Mouse (Mus musculus) lung, embryonic 16.5 days (tissue): ENCODE measurements at regions not wholly inside any gene's neighbourhood (a gene's known extent, or its start where the extent isn't known, plus 50 kb on each side); places are given as distances from the start of the nearest gene placed in this dataset.

Source experiments
- ATAC-seq: fragments of 200-750 bp; cut with Nextera tagmentation; 2 replicates; pipeline ENCODE4 v1.8.0; 2017; ENCODE audit warnings: low read depth, mild to moderate bottlenecking, moderate library complexity
- H3K27ac ChIP-seq: fragments of 300-500 bp; sonication (generic); 2 replicates; pipeline ENCODE4 v1.5.1; 2014; ENCODE audit warnings: mild to moderate bottlenecking, control low read depth, low read length
- H3K27me3 ChIP-seq: fragments of 300-500 bp; sonication (generic); 2 replicates; pipeline ENCODE4 v1.6.1; 2014; ENCODE audit warnings: low read depth, low read length, mixed read lengths; ENCODE audit not compliant: control insufficient read depth, insufficient read depth
- H3K36me3 ChIP-seq: fragments of 300-500 bp; sonication (generic); 2 replicates; pipeline ENCODE4 v1.6.1; 2014; ENCODE audit warnings: low read length; ENCODE audit not compliant: control insufficient read depth, insufficient read depth
- H3K4me1 ChIP-seq: fragments of 300-500 bp; sonication (generic); replicated peaks from 2 replicates; pipeline ENCODE4 v1.6.1; 2014; ENCODE audit warnings: low read length, mixed read lengths; ENCODE audit not compliant: control insufficient read depth, insufficient read depth
- H3K4me2 ChIP-seq: fragments of 300-500 bp; sonication (generic); 2 replicates; pipeline ENCODE4 v1.6.1; 2014; ENCODE audit warnings: low read depth, low read length, control low read depth
- H3K4me3 ChIP-seq: fragments of 300-500 bp; sonication (generic); 2 replicates; pipeline ENCODE4 v1.5.1; 2014; ENCODE audit warnings: mild to moderate bottlenecking, low read length, control low read depth
- H3K9ac ChIP-seq: fragments of 300-500 bp; sonication (generic); 2 replicates; pipeline ENCODE4 v1.6.1; 2014; ENCODE audit warnings: low read length, control low read depth
- H3K9me3 ChIP-seq: fragments of 300-500 bp; sonication (generic); 2 replicates; pipeline ENCODE4 v1.6.1; 2016; ENCODE audit warnings: low read length; ENCODE audit not compliant: control insufficient read depth
- WGBS: fragments of 180-500 bp; shearing (Covaris S2); extraction: QIAGEN DNeasy Blood & Tissue Kit; methylation state at CpG from one replicate; pipeline ENCODE4 v1.1.7; 2014; 5-methylcytosine and 5-hydroxymethylcytosine counted together

- Histone ChIP-seq H3K9ac (no peak overlapping the region), H3K27me3 (no peaks in the 10 kb centered on the region), H3K27ac (no peak overlapping the region), H3K4me2 (no peak overlapping the region), H3K4me1 (peaks cover 3% of the 10 kb centered on the region; the same call in 1 of the 2 replicates), H3K36me3 (no peaks in the 10 kb centered on the region), H3K4me3 (no peak overlapping the region), H3K9me3 (no peaks in the 10 kb centered on the region)
- WGBS = 44% methylated on average over 4 of the region's 4 CpGs
- no peak; the same call in 1 of the 2 replicates for ATAC-seq
Measured at GRCm38 (mm10) chr13:30085446-30085845, 50.8 kb upstream of the Mboat1 start.

- WGBS = under 1% methylated on average over 10 of the region's 10 CpGs
- ATAC-seq = peak; percentile 91
- no peak overlapping the region for H3K4me3 ChIP-seq
- no peaks in the 10 kb centered on the region for H3K36me3 ChIP-seq
- H3K4me1 ChIP-seq = peaks cover 3% of the 10 kb centered on the region; the same call in 1 of the 2 replicates
- H3K9me3 ChIP-seq = no peaks in the 10 kb centered on the region
- no peak overlapping the region for H3K27ac ChIP-seq
- H3K4me2 ChIP-seq = 0 out of 2 replicates have a peak overlapping the region, but pooled peaks have one; percentile 23
- H3K27me3 ChIP-seq = no peaks in the 10 kb centered on the region
- H3K9ac ChIP-seq = no peak overlapping the region
Measured at GRCm38 (mm10) chr13:30085005-30085404, 51.3 kb upstream of the Mboat1 start.

GRCm38 (mm10) chr13:30084386-30084785, 51.9 kb upstream of the Mboat1 start:
- H3K4me1 ChIP-seq = peaks cover 4% of the 10 kb centered on the region
- H3K27ac ChIP-seq = no peak overlapping the region
- no peak overlapping the region for H3K4me2 ChIP-seq
- H3K36me3 ChIP-seq = no peaks in the 10 kb centered on the region
- no peak for ATAC-seq
- no peaks in the 10 kb centered on the region for H3K9me3 ChIP-seq
- H3K27me3 ChIP-seq = no peaks in the 10 kb centered on the region
- no peak overlapping the region for H3K9ac ChIP-seq
- H3K4me3 ChIP-seq = no peak overlapping the region
- 74% methylated on average over 5 of the region's 5 CpGs for WGBS

- Histone ChIP-seq H3K4me3 (no peak overlapping the region), H3K27ac (no peak overlapping the region)
Measured at GRCm38 (mm10) chr13:30083949-30084348, 52.3 kb upstream of the Mboat1 start.

GRCm38 (mm10) chr13:30082761-30083160, 53.5 kb upstream of the Mboat1 start:
- ATAC-seq = no peak
- Histone ChIP-seq H3K4me2 (no peak overlapping the region), H3K4me1 (peaks cover 6% of the 10 kb centered on the region), H3K27ac (no peak overlapping the region), H3K9ac (no peak overlapping the region), H3K36me3 (no peaks in the 10 kb centered on the region), H3K4me3 (no peak overlapping the region), H3K9me3 (no peaks in the 10 kb centered on the region), H3K27me3 (no peaks in the 10 kb centered on the region)
- WGBS = 63% methylated on average over 2 of the region's 2 CpGs

More at GRCm38 (mm10) chr13:30083949-30084348, 52.3 kb upstream of the Mboat1 start:
- Histone ChIP-seq H3K4me1 (peaks cover 6% of the 10 kb centered on the region), H3K9ac (no peak overlapping the region), H3K4me2 (no peak overlapping the region), H3K27me3 (no peaks in the 10 kb centered on the region), H3K36me3 (no peaks in the 10 kb centered on the region), H3K9me3 (no peaks in the 10 kb centered on the region)
- no peak for ATAC-seq
- 47% methylated on average over 6 of the region's 6 CpGs for WGBS

GRCm38 (mm10) chr13:30080705-30081474, 55.4 kb upstream of the Mboat1 start:
- Histone ChIP-seq H3K4me3 (no peak overlapping the region), H3K9ac (no peak overlapping the region), H3K27ac (no peak overlapping the region), H3K36me3 (no peaks in the 10 kb centered on the region), H3K27me3 (no peaks in the 10 kb centered on the region), H3K4me2 (no peak overlapping the region), H3K9me3 (no peaks in the 10 kb centered on the region), H3K4me1 (peaks cover 6% of the 10 kb centered on the region)
- ATAC-seq = no peak
- WGBS = 69% methylated on average over 15 of the region's 15 CpGs

- WGBS = 88% methylated on average over 2 of the region's 2 CpGs
- H3K4me2 ChIP-seq = no peak overlapping the region
- H3K36me3 ChIP-seq = no peaks in the 10 kb centered on the region
- no peaks in the 10 kb centered on the region for H3K9me3 ChIP-seq
- H3K27ac ChIP-seq = no peak overlapping the region
- no peaks in the 10 kb centered on the region for H3K27me3 ChIP-seq
- H3K4me3 ChIP-seq = no peak overlapping the region
- no peak for ATAC-seq
- peaks cover 3% of the 10 kb centered on the region; the same call in 1 of the 2 replicates for H3K4me1 ChIP-seq
- H3K9ac ChIP-seq = no peak overlapping the region
Measured at GRCm38 (mm10) chr13:30074517-30075064, 61.7 kb upstream of the Mboat1 start.

- 78% methylated on average over 3 of the region's 3 CpGs for WGBS
- H3K4me1 ChIP-seq = no peaks in the 10 kb centered on the region; the same call in 1 of the 2 replicates
- H3K4me2 ChIP-seq = no peak overlapping the region
- no peak overlapping the region for H3K4me3 ChIP-seq
- H3K9ac ChIP-seq = no peak overlapping the region
- H3K36me3 ChIP-seq = no peaks in the 10 kb centered on the region
- H3K27me3 ChIP-seq = no peaks in the 10 kb centered on the region
- H3K9me3 ChIP-seq = no peaks in the 10 kb centered on the region
- no peak overlapping the region for H3K27ac ChIP-seq
- ATAC-seq = no peak
Measured at GRCm38 (mm10) chr13:30074069-30074468, 62.2 kb upstream of the Mboat1 start.

GRCm38 (mm10) chr13:30069397-30069796, 66.9 kb upstream of the Mboat1 start:
- no peak overlapping the region for H3K9ac ChIP-seq
- no peaks in the 10 kb centered on the region for H3K9me3 ChIP-seq
- H3K4me2 ChIP-seq = no peak overlapping the region
- H3K4me1 ChIP-seq = no peaks in the 10 kb centered on the region
- 73% methylated on average over 2 of the region's 2 CpGs for WGBS
- no peak overlapping the region for H3K4me3 ChIP-seq
- no peak overlapping the region for H3K27ac ChIP-seq
- no peak for ATAC-seq
- H3K36me3 ChIP-seq = no peaks in the 10 kb centered on the region
- no peaks in the 10 kb centered on the region for H3K27me3 ChIP-seq
